Mouse (Mus musculus): ENCODE results near the gene Cer1. TPM values are rescaled to one million over a fixed set of nuclear protein-coding genes. Genes with fewer than 3 reads are reported as not detected.

The Cer1 gene
- polyA plus RNA-seq, 1 experiment from 2014 or later = 0.25 TPM

- no peak for ATAC-seq (ENCODE audit: low read depth)
- Histone ChIP-seq H3K9me3 (ENCODE audit: control insufficient read depth, low read length) (no peaks in the 10 kb centered on the region), H3K4me1 (replicated peaks; ENCODE audit: control insufficient read depth, insufficient read depth, low read length) (peaks cover 8% of the 10 kb centered on the region), H3K27me3 (ENCODE audit: control insufficient read depth, insufficient read depth, low read depth, low read length) (no peaks in the 10 kb centered on the region), H3K9ac (ENCODE audit: low read length) (no peak overlapping the region), H3K4me2 (ENCODE audit: low read depth, low read length) (no peak overlapping the region), H3K27ac (ENCODE audit: low read length) (no peak overlapping the region), H3K4me3 (ENCODE audit: low read length) (no peak overlapping the region), H3K36me3 (ENCODE audit: control insufficient read depth, insufficient read depth, low read length) (no peaks in the 10 kb centered on the region)
- WGBS = 52% methylated on average over 3 of the region's 3 CpGs
Measured at GRCm38 (mm10) chr4:82881366-82881765, 3.6 kb downstream of the Cer1 start.

DNA sequence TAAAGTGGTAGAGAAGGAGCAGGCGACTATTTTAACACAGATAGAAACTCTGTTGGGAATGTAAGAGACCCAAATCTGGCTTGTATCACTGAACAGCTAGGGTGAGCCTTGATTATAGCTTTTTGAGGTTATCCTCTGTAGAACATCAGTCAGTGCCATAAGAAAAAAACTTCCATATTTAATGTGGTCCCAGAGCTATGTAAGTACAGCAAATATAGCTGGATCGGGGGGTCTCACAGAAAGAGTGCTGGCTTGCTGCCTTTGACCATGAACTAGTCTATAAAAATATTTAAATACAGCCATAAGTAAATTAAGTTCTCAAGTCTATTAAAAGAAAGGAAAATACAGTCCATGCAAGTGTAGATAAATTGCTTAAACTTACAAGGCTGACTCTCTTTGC lies 4.7 kb downstream of the Cer1 start:
- Histone ChIP-seq H3K36me3 (ENCODE audit: control insufficient read depth, insufficient read depth, low read length) (no peaks in the 10 kb centered on the region), H3K27ac (ENCODE audit: low read length) (no peak overlapping the region), H3K4me1 (replicated peaks; ENCODE audit: control insufficient read depth, insufficient read depth, low read length) (peaks cover 8% of the 10 kb centered on the region), H3K4me2 (ENCODE audit: low read depth, low read length) (no peak overlapping the region), H3K9me3 (ENCODE audit: control insufficient read depth, low read length) (no peaks in the 10 kb centered on the region), H3K27me3 (ENCODE audit: control insufficient read depth, insufficient read depth, low read depth, low read length) (no peaks in the 10 kb centered on the region), H3K4me3 (ENCODE audit: low read length) (no peak overlapping the region), H3K9ac (ENCODE audit: low read length) (no peak overlapping the region)
- ATAC-seq (ENCODE audit: low read depth) = no peak
- WGBS = 67% methylated on average over 2 of the region's 2 CpGs

- H3K9ac ChIP-seq (ENCODE audit: low read length) = no peak overlapping the region
- ATAC-seq (ENCODE audit: low read depth) = peak; percentile 90
- H3K27me3 ChIP-seq (ENCODE audit: control insufficient read depth, insufficient read depth, low read depth, low read length) = no peaks in the 10 kb centered on the region
- H3K9me3 ChIP-seq (ENCODE audit: control insufficient read depth, low read length) = no peaks in the 10 kb centered on the region
- WGBS = 67% methylated on average over 6 of the region's 6 CpGs
- H3K36me3 ChIP-seq (ENCODE audit: control insufficient read depth, insufficient read depth, low read length) = no peaks in the 10 kb centered on the region
- H3K4me2 ChIP-seq (ENCODE audit: low read depth, low read length) = no peak overlapping the region
- H3K4me3 ChIP-seq (ENCODE audit: low read length) = no peak overlapping the region
- H3K27ac ChIP-seq (ENCODE audit: low read length) = peak overlapping the region; percentile 55
- H3K4me1 ChIP-seq (replicated peaks; ENCODE audit: control insufficient read depth, insufficient read depth, low read length) = peaks cover 4% of the 10 kb centered on the region; the same call in 1 of the 2 replicates
Measured at GRCm38 (mm10) chr4:82879152-82879551, 5.8 kb downstream of the Cer1 start.

DNA sequence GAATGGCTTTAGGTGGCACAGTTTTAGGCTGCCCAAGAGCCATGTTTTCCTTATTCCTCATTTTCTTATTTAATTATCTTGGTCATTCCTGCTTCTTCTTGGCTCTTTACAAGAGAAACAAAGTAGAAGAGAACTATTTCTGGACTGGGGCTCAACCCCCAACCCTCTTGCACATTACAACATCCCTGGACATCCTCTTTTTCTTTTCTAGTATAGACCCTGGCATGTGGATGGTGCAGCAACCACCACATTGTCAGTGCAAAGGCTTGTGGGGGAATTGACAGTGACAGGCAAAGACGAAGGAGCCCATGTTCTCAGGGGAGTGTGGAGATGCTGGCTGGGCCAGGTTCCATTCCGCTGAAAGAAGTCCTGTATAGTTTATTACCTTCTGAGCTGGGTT lies 8.3 kb downstream of the Cer1 start:
- 90% methylated on average over 2 of the region's 2 CpGs for WGBS
- peaks cover 9% of the 10 kb centered on the region for H3K4me1 ChIP-seq (replicated peaks; ENCODE audit: control insufficient read depth, insufficient read depth, low read length)
- H3K9me3 ChIP-seq (ENCODE audit: control insufficient read depth, low read length) = no peaks in the 10 kb centered on the region
- no peak overlapping the region for H3K4me3 ChIP-seq (ENCODE audit: low read length)
- no peaks in the 10 kb centered on the region for H3K27me3 ChIP-seq (ENCODE audit: control insufficient read depth, insufficient read depth, low read depth, low read length)
- no peak overlapping the region for H3K27ac ChIP-seq (ENCODE audit: low read length)
- no peak for ATAC-seq (ENCODE audit: low read depth)
- H3K4me2 ChIP-seq (ENCODE audit: low read depth, low read length) = no peak overlapping the region
- no peak overlapping the region for H3K9ac ChIP-seq (ENCODE audit: low read length)
- no peaks in the 10 kb centered on the region for H3K36me3 ChIP-seq (ENCODE audit: control insufficient read depth, insufficient read depth, low read length)

GRCm38 (mm10) chr4:82875532-82875931 lies 9.4 kb downstream of the Cer1 start:
- no peak overlapping the region for H3K4me2 ChIP-seq (ENCODE audit: low read depth, low read length)
- no peak for ATAC-seq (ENCODE audit: low read depth)
- no peak overlapping the region for H3K4me3 ChIP-seq (ENCODE audit: low read length)
- no peaks in the 10 kb centered on the region for H3K27me3 ChIP-seq (ENCODE audit: control insufficient read depth, insufficient read depth, low read depth, low read length)
- H3K36me3 ChIP-seq (ENCODE audit: control insufficient read depth, insufficient read depth, low read length) = no peaks in the 10 kb centered on the region
- 41% methylated on average over 4 of the region's 4 CpGs for WGBS
- H3K9me3 ChIP-seq (ENCODE audit: control insufficient read depth, low read length) = no peaks in the 10 kb centered on the region
- H3K27ac ChIP-seq (ENCODE audit: low read length) = no peak overlapping the region
- peaks cover 9% of the 10 kb centered on the region for H3K4me1 ChIP-seq (replicated peaks; ENCODE audit: control insufficient read depth, insufficient read depth, low read length)
- no peak overlapping the region for H3K9ac ChIP-seq (ENCODE audit: low read length)

GRCm38 (mm10) chr4:82874791-82875190 lies 10.2 kb downstream of the Cer1 start:
- peaks cover 9% of the 10 kb centered on the region for H3K4me1 ChIP-seq (replicated peaks; ENCODE audit: control insufficient read depth, insufficient read depth, low read length)
- H3K27ac ChIP-seq (ENCODE audit: low read length) = no peak overlapping the region
- H3K9ac ChIP-seq (ENCODE audit: low read length) = no peak overlapping the region
- no peaks in the 10 kb centered on the region for H3K27me3 ChIP-seq (ENCODE audit: control insufficient read depth, insufficient read depth, low read depth, low read length)
- H3K4me3 ChIP-seq (ENCODE audit: low read length) = no peak overlapping the region
- ATAC-seq (ENCODE audit: low read depth) = no peak
- H3K36me3 ChIP-seq (ENCODE audit: control insufficient read depth, insufficient read depth, low read length) = no peaks in the 10 kb centered on the region
- no peaks in the 10 kb centered on the region for H3K9me3 ChIP-seq (ENCODE audit: control insufficient read depth, low read length)
- no peak overlapping the region for H3K4me2 ChIP-seq (ENCODE audit: low read depth, low read length)
- 59% methylated on average over 4 of the region's 4 CpGs for whole genome bisulfite sequencing

- no peaks in the 10 kb centered on the region for H3K27me3 ChIP-seq (ENCODE audit: control insufficient read depth, insufficient read depth, low read depth, low read length)
- H3K4me2 ChIP-seq (ENCODE audit: low read depth, low read length) = no peak overlapping the region
- no peak overlapping the region for H3K9ac ChIP-seq (ENCODE audit: low read length)
- H3K36me3 ChIP-seq (ENCODE audit: control insufficient read depth, insufficient read depth, low read length) = no peaks in the 10 kb centered on the region
- no peaks in the 10 kb centered on the region for H3K9me3 ChIP-seq (ENCODE audit: control insufficient read depth, low read length)
- ATAC-seq (ENCODE audit: low read depth) = peak; percentile 64; the same call in 1 of the 2 replicates
- H3K4me3 ChIP-seq (ENCODE audit: low read length) = no peak overlapping the region
- 53% methylated on average over 4 of the region's 4 CpGs for WGBS
- no peak overlapping the region for H3K27ac ChIP-seq (ENCODE audit: low read length)
- H3K4me1 ChIP-seq (replicated peaks; ENCODE audit: control insufficient read depth, insufficient read depth, low read length) = peaks cover 5% of the 10 kb centered on the region
Measured at GRCm38 (mm10) chr4:82872548-82872947, 12.4 kb downstream of the Cer1 start.

GRCm38 (mm10) chr4:82872121-82872520 lies 12.8 kb downstream of the Cer1 start:
- Histone ChIP-seq H3K9me3 (ENCODE audit: control insufficient read depth, low read length) (no peaks in the 10 kb centered on the region), H3K27me3 (ENCODE audit: control insufficient read depth, insufficient read depth, low read depth, low read length) (no peaks in the 10 kb centered on the region), H3K27ac (ENCODE audit: low read length) (no peak overlapping the region), H3K4me1 (replicated peaks; ENCODE audit: control insufficient read depth, insufficient read depth, low read length) (peaks cover 5% of the 10 kb centered on the region), H3K4me2 (ENCODE audit: low read depth, low read length) (no peak overlapping the region), H3K9ac (ENCODE audit: low read length) (no peak overlapping the region), H3K4me3 (ENCODE audit: low read length) (no peak overlapping the region), H3K36me3 (ENCODE audit: control insufficient read depth, insufficient read depth, low read length) (no peaks in the 10 kb centered on the region)
- 18% methylated on average over 6 of the region's 6 CpGs for WGBS
- no peak for ATAC-seq (ENCODE audit: low read depth)

GRCm38 (mm10) chr4:82870931-82871330 lies 14.0 kb downstream of the Cer1 start:
- no peak overlapping the region for H3K4me3 ChIP-seq (ENCODE audit: low read length)
- no peaks in the 10 kb centered on the region for H3K36me3 ChIP-seq (ENCODE audit: control insufficient read depth, insufficient read depth, low read length)
- no peaks in the 10 kb centered on the region for H3K9me3 ChIP-seq (ENCODE audit: control insufficient read depth, low read length)
- no peak overlapping the region for H3K27ac ChIP-seq (ENCODE audit: low read length)
- ATAC-seq (ENCODE audit: low read depth) = no peak
- H3K4me1 ChIP-seq (replicated peaks; ENCODE audit: control insufficient read depth, insufficient read depth, low read length) = peaks cover 5% of the 10 kb centered on the region
- WGBS = 73% methylated on average over 6 of the region's 6 CpGs
- H3K27me3 ChIP-seq (ENCODE audit: control insufficient read depth, insufficient read depth, low read depth, low read length) = no peaks in the 10 kb centered on the region
- no peak overlapping the region for H3K9ac ChIP-seq (ENCODE audit: low read length)
- no peak overlapping the region for H3K4me2 ChIP-seq (ENCODE audit: low read depth, low read length)

Data from lung, embryonic 16.5 days (tissue).